Mouse (Mus musculus): ENCODE measurements around the gene Vps4b. TPM values are rescaled to one million over a fixed set of nuclear protein-coding genes. Genes with fewer than 3 reads are reported as not detected.

Vps4b gene
- polyA plus RNA-seq, 1 experiment = 21.4 TPM

- no peak for TF ChIP-seq POLR2A (IDR thresholded peaks at IDR 0.05; ENCODE audit: control insufficient read depth, extremely low read depth, insufficient read depth, low read length, poor library complexity)
- no peak for TF ChIP-seq CTCF (IDR thresholded peaks at IDR 0.05; ENCODE audit: borderline replicate concordance, control insufficient read depth, extremely low read depth, insufficient read depth, low read length, poor library complexity)
- no peak for DNase-seq
- peaks cover 37% of the 10 kb centered on the region for H3K36me3 ChIP-seq (ENCODE audit: control insufficient read depth, insufficient read depth, low read length)
- H3K27me3 ChIP-seq (ENCODE audit: control insufficient read depth, insufficient read depth, low read length) = no peaks in the 10 kb centered on the region
- H3K4me1 ChIP-seq (replicated peaks; ENCODE audit: control insufficient read depth, insufficient read depth, low read length) = no peaks in the 10 kb centered on the region
- no peak overlapping the region for H3K27ac ChIP-seq (ENCODE audit: control insufficient read depth, insufficient read depth, low read length)
- no peak overlapping the region for H3K4me3 ChIP-seq (ENCODE audit: control insufficient read depth, insufficient read depth, low read length)
Measured at GRCm38 (mm10) chr1:106768773-106769172, 27.8 kb downstream of the Vps4b start.

- no peak for DNase-seq
- Histone ChIP-seq H3K27ac (ENCODE audit: control insufficient read depth, insufficient read depth, low read length) (no peak overlapping the region), H3K27me3 (ENCODE audit: control insufficient read depth, insufficient read depth, low read length) (no peaks in the 10 kb centered on the region), H3K4me3 (ENCODE audit: control insufficient read depth, insufficient read depth, low read length) (no peak overlapping the region), H3K36me3 (ENCODE audit: control insufficient read depth, insufficient read depth, low read length) (peaks cover 19% of the 10 kb centered on the region), H3K4me1 (replicated peaks; ENCODE audit: control insufficient read depth, insufficient read depth, low read length) (no peaks in the 10 kb centered on the region)
- TF ChIP-seq CTCF (IDR thresholded peaks at IDR 0.05; ENCODE audit: borderline replicate concordance, control insufficient read depth, extremely low read depth, insufficient read depth, low read length, poor library complexity) (no peak), POLR2A (IDR thresholded peaks at IDR 0.05; ENCODE audit: control insufficient read depth, extremely low read depth, insufficient read depth, low read length, poor library complexity) (no peak)
- WGBS = 97% methylated on average over 8 of the region's 8 CpGs
Measured at GRCm38 (mm10) chr1:106765771-106766170, 30.8 kb downstream of the Vps4b start.

DNA sequence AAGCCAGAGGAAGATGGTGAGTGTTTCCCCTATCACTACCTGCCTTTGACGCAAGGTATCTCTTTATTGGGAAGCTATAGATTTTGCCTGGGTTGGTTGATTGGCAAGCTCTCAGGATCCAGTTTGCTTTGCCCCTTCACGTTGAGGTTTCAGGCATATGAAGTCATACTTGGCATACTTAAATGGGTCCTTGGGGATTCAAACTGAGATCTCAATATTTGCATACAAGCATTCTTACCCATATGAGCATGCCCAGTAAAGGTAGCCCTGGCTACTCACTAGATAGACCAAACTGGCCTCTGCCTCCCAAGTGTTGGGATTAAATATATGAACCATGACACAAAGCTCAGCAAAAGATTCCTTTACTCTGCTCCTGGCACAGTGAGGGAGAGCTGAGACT lies 31.7 kb downstream of the Vps4b start:
- Histone ChIP-seq H3K27ac (ENCODE audit: control insufficient read depth, insufficient read depth, low read length) (no peak overlapping the region), H3K36me3 (ENCODE audit: control insufficient read depth, insufficient read depth, low read length) (peaks cover 12% of the 10 kb centered on the region), H3K27me3 (ENCODE audit: control insufficient read depth, insufficient read depth, low read length) (no peaks in the 10 kb centered on the region), H3K4me3 (ENCODE audit: control insufficient read depth, insufficient read depth, low read length) (no peak overlapping the region), H3K4me1 (replicated peaks; ENCODE audit: control insufficient read depth, insufficient read depth, low read length) (no peaks in the 10 kb centered on the region)
- 98% methylated on average over 2 of the region's 2 CpGs for WGBS
- TF ChIP-seq POLR2A (IDR thresholded peaks at IDR 0.05; ENCODE audit: control insufficient read depth, extremely low read depth, insufficient read depth, low read length, poor library complexity) (no peak), CTCF (IDR thresholded peaks at IDR 0.05; ENCODE audit: borderline replicate concordance, control insufficient read depth, extremely low read depth, insufficient read depth, low read length, poor library complexity) (no peak)
- DNase-seq = no peak

DNA sequence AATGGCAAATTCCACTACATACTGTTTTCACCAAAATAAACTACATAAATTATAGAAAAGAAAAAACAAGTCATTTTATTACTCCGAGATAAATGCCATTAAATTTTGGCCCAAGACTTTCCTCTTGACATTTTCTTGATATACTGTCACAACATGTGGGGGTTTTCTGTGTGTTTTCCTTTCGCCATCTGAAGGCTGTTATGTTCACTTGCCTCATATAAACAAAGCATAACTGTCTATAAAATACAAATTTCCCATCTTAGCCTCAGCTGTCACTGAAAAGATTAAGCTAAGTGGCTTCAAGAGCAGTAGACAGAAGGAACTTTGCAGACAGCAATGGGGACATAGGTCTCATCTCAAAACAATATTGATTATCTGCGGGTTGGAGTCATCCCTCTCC lies 32.2 kb downstream of the Vps4b start:
- Histone ChIP-seq H3K4me1 (replicated peaks; ENCODE audit: control insufficient read depth, insufficient read depth, low read length) (no peaks in the 10 kb centered on the region), H3K27ac (ENCODE audit: control insufficient read depth, insufficient read depth, low read length) (no peak overlapping the region), H3K36me3 (ENCODE audit: control insufficient read depth, insufficient read depth, low read length) (peaks cover 10% of the 10 kb centered on the region), H3K27me3 (ENCODE audit: control insufficient read depth, insufficient read depth, low read length) (no peaks in the 10 kb centered on the region), H3K4me3 (ENCODE audit: control insufficient read depth, insufficient read depth, low read length) (no peak overlapping the region)
- WGBS = 99% methylated on average over 3 of the region's 3 CpGs
- no peak for TF ChIP-seq CTCF (IDR thresholded peaks at IDR 0.05; ENCODE audit: borderline replicate concordance, control insufficient read depth, extremely low read depth, insufficient read depth, low read length, poor library complexity)
- no peak for TF ChIP-seq POLR2A (IDR thresholded peaks at IDR 0.05; ENCODE audit: control insufficient read depth, extremely low read depth, insufficient read depth, low read length, poor library complexity)
- DNase-seq = no peak

DNA sequence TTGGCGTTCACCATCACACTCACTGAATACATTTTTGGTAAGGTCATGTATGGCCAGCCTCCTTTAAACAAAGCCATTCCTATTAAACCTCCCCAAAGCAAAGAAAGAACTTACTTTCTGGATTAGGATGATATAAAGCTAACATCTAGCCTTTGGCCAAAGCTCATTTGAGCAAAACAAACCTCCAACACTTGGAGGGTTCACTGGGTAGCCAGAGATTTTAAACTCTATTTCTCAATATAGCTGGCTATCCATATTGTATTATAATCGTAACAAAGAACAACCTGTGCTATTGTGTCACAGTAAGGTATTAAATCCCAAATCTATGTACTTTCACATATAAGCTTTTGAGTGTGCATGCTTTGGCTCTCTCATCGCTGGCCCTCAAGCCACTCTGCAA lies 35.8 kb downstream of the Vps4b start:
- DNase-seq = no peak
- Histone ChIP-seq H3K4me3 (ENCODE audit: control insufficient read depth, insufficient read depth, low read length) (no peak overlapping the region), H3K36me3 (ENCODE audit: control insufficient read depth, insufficient read depth, low read length) (no peaks in the 10 kb centered on the region), H3K27me3 (ENCODE audit: control insufficient read depth, insufficient read depth, low read length) (no peaks in the 10 kb centered on the region), H3K4me1 (replicated peaks; ENCODE audit: control insufficient read depth, insufficient read depth, low read length) (peaks cover 10% of the 10 kb centered on the region), H3K27ac (ENCODE audit: control insufficient read depth, insufficient read depth, low read length) (no peak overlapping the region)
- 93% methylated on average over 3 of the region's 3 CpGs for WGBS
- TF ChIP-seq POLR2A (IDR thresholded peaks at IDR 0.05; ENCODE audit: control insufficient read depth, extremely low read depth, insufficient read depth, low read length, poor library complexity) (no peak), CTCF (IDR thresholded peaks at IDR 0.05; ENCODE audit: borderline replicate concordance, control insufficient read depth, extremely low read depth, insufficient read depth, low read length, poor library complexity) (no peak)

GRCm38 (mm10) chr1:106759572-106760435 lies 36.7 kb downstream of the Vps4b start, which contains the start of gene Kdsr:
TSS of gene Kdsr (minus strand) at chr1:106759727.
- Histone ChIP-seq H3K36me3 (ENCODE audit: control insufficient read depth, insufficient read depth, low read length) (no peaks in the 10 kb centered on the region), H3K27me3 (ENCODE audit: control insufficient read depth, insufficient read depth, low read length) (no peaks in the 10 kb centered on the region), H3K27ac (ENCODE audit: control insufficient read depth, insufficient read depth, low read length) (peak within 1 kb of the TSS; percentile 27), H3K4me3 (ENCODE audit: control insufficient read depth, insufficient read depth, low read length) (peak within 1 kb of the TSS; percentile 86), H3K4me1 (replicated peaks; ENCODE audit: control insufficient read depth, insufficient read depth, low read length) (peaks cover 10% of the 10 kb centered on the region)
- 0 out of 2 replicates have a peak, but pooled peaks have one; percentile 55 for TF ChIP-seq CTCF (IDR thresholded peaks at IDR 0.05; ENCODE audit: borderline replicate concordance, control insufficient read depth, extremely low read depth, insufficient read depth, low read length, poor library complexity)
- TF ChIP-seq POLR2A (IDR thresholded peaks at IDR 0.05; ENCODE audit: control insufficient read depth, extremely low read depth, insufficient read depth, low read length, poor library complexity) = peak; percentile 89
- peak; percentile 94 for DNase-seq
- WGBS = under 1% methylated on average over 51 of the region's 51 CpGs

Data from thymus, adult 2 months (tissue).